In genomic region chr3:116465709-116466108, GRCm38 (mm10) we compare ENCODE assay signal across 21 mouse cellular contexts. TPM values are rescaled to one million over a fixed set of nuclear protein-coding genes. Genes with fewer than 3 reads are reported as not detected.
DNase-seq lines count a peak whose midpoint lies in the region; ATAC-seq and TF ChIP-seq lines count a peak whose summit lies in the region.
"Had no signal": no experiment of that assay in that cellular context is flagged by ENCODE, and none has a peak within 500 bp of the region (broad histone marks: within the 10 kb centered on the region; RNA-seq: fewer than 3 reads in every experiment).

No protein-coding gene starts in this region.

- 9% methylated on average over 12 of the region's 12 CpGs for WGBS in thymus, adult 2 months

- DNase-seq in thymus, adult 2 months, result peak; percentile 8
- DNase-seq in thymus, postnatal 14 days, result no peak
- peak; percentile 12 for DNase-seq in T-cell, adult 2 months (ENCODE audit: low spot score)
- no peak for DNase-seq in adrenal gland, adult (ENCODE audit: inconsistent age in 2 of 2, low spot score in 1 of 2)
- no peak for DNase-seq in adrenal gland, adult 8-10 months
- DNase-seq in kidney, postnatal 14 days, result no peak
- DNase-seq: adrenal gland, postnatal 36 days; cerebellum, adult 8-10 months; heart, adult 18-20 months; kidney, adult 18-20 months; right cerebral cortex, adult 18-20 months had no signal

- peak; percentile 72 for ATAC-seq in megakaryocyte, adult 5-6 weeks (ENCODE audit: poor library complexity, severe bottlenecking)
- ATAC-seq: forebrain, embryonic 13.5 days; hindbrain, postnatal 0 days; lung, postnatal 0 days; midbrain, embryonic 16.5 days; Patski had no signal

- no peak for TF ChIP-seq CTCF in thymus, adult 2 months (IDR thresholded peaks at IDR 0.05; ENCODE audit: borderline replicate concordance, control insufficient read depth, extremely low read depth, insufficient read depth, low read length, poor library complexity)

- H3K4me1 ChIP-seq in thymus, adult 2 months (replicated peaks; ENCODE audit: control insufficient read depth, insufficient read depth, low read length), result no peaks in the 10 kb centered on the region
- H3K4me1 ChIP-seq: forebrain, embryonic 13.5 days; heart, embryonic 13.5 days; limb, embryonic 15.5 days; liver, embryonic 15.5 days had no signal

- no peaks in the 10 kb centered on the region for H3K36me3 ChIP-seq in thymus, adult 2 months (ENCODE audit: control insufficient read depth, insufficient read depth, low read length)
- H3K36me3 ChIP-seq: heart, embryonic 13.5 days; limb, embryonic 15.5 days; liver, embryonic 15.5 days had no signal

- H3K27me3 ChIP-seq in thymus, adult 2 months (ENCODE audit: control insufficient read depth, insufficient read depth, low read length), result no peaks in the 10 kb centered on the region
- H3K27me3 ChIP-seq: forebrain, embryonic 13.5 days; heart, embryonic 13.5 days; limb, embryonic 15.5 days; liver, embryonic 15.5 days; Patski had no signal

- no peak overlapping the region for H3K27ac ChIP-seq in thymus, adult 2 months (ENCODE audit: control insufficient read depth, insufficient read depth, low read length)
- H3K27ac ChIP-seq: forebrain, embryonic 13.5 days; heart, embryonic 13.5 days; hindbrain, postnatal 0 days; kidney, postnatal 0 days; limb, embryonic 15.5 days; liver, embryonic 15.5 days had no signal

- H3K4me3 ChIP-seq in thymus, adult 2 months (ENCODE audit: control insufficient read depth, insufficient read depth, low read length), result no peak overlapping the region
- H3K4me3 ChIP-seq: forebrain, embryonic 13.5 days; heart, embryonic 13.5 days; limb, embryonic 15.5 days; liver, embryonic 15.5 days had no signal

- no peak for TF ChIP-seq POLR2A in thymus, adult 2 months (IDR thresholded peaks at IDR 0.05; ENCODE audit: control insufficient read depth, extremely low read depth, insufficient read depth, low read length, poor library complexity)

RNA-seq across cellular contexts. Expression of gene Cdc14a, which starts 41.9 kb away (rescaled TPM):
- polyA plus RNA-seq in thymus, adult 2 months (2012; rRNA removed), result 8.0 and 11.5 TPM in 2 replicates
- total RNA-seq in megakaryocyte, adult 5-6 weeks (2015), result 21.0 and 22.1 TPM in 2 replicates
- total RNA-seq in megakaryocyte, adult 5-6 weeks (2017), result 21.7 and 26.2 TPM in 2 replicates
- total RNA-seq in adrenal gland, adult 8-10 months (2022), result 10 to 100 TPM in 3 of 4 experiments, 1 to 10 TPM in 1; 8.0 to 23.8 (median 16.2) TPM

RNA-seq across cellular contexts. Expression of gene Rtca, which starts 42.3 kb away (rescaled TPM):
- polyA plus RNA-seq in thymus, adult 2 months (2012; rRNA removed), result 34.9 and 36.7 TPM in 2 replicates
- total RNA-seq in megakaryocyte, adult 5-6 weeks (2015), result 46.7 and 70.9 TPM in 2 replicates
- total RNA-seq in megakaryocyte, adult 5-6 weeks (2017), result 24.0 and 25.4 TPM in 2 replicates
- total RNA-seq in adrenal gland, adult 8-10 months (2022), result 10 to 100 TPM; 34.5 to 45.1 (median 36.8) TPM

RNA-seq across cellular contexts. Expression of gene Dbt, which starts 47.2 kb away (rescaled TPM):
- 7.4 and 8.7 TPM in 2 replicates for polyA plus RNA-seq in thymus, adult 2 months (2012; rRNA removed)
- total RNA-seq in megakaryocyte, adult 5-6 weeks (2015), result 12.4 and 14.3 TPM in 2 replicates
- 7.2 and 9.6 TPM in 2 replicates for total RNA-seq in megakaryocyte, adult 5-6 weeks (2017)
- 10 to 100 TPM; 57.2 to 70.8 (median 62.5) TPM for total RNA-seq in adrenal gland, adult 8-10 months (2022)

Comparison
In these comparisons a context has a peak if more than half of its experiments do, and no peak if none do; other contexts are left out.
1. DNase-seq: peak in thymus, adult 2 months (single experiment) and T-cell, adult 2 months (single experiment); none in thymus, postnatal 14 days (single experiment), adrenal gland, adult (0 of 2), adrenal gland, adult 8-10 months (single experiment) and kidney, postnatal 14 days (single experiment).